Mouse (Mus musculus) brown adipose tissue, adult 24 weeks (tissue): ENCODE data around the gene Nkx2-3. TPM values are rescaled to one million over a fixed set of nuclear protein-coding genes. Genes with fewer than 3 reads are reported as not detected.

ENCODE experiments used
- polyA plus RNA-seq: library from polyadenylated mRNA; stranded (reverse); fragments of >200 nt; gene quantifications from 2 replicates; pipeline ENCODE4 v1.2.4, GENCODE M21; 2012; ENCODE audit not compliant: missing spikeins, insufficient read depth, insufficient read length

The Nkx2-3 gene
- polyA plus RNA-seq, 1 experiment = not detected

Other genes with a start within 250 kb of the Nkx2-3 start
- not detected in 2 replicates for gene Hpse2, start 224.0 kb upstream of the Nkx2-3 start, polyA plus RNA-seq
- gene Cnnm1, start 171.9 kb upstream of the Nkx2-3 start, polyA plus RNA-seq = not detected in 2 replicates
- gene Got1, start 87.7 kb upstream of the Nkx2-3 start, polyA plus RNA-seq = 21.7 and 26.5 TPM in 2 replicates
- gene Slc25a28, start 62.6 kb downstream of the Nkx2-3 start, polyA plus RNA-seq = 33.1 and 35.6 TPM in 2 replicates
- gene Entpd7, start 77.3 kb downstream of the Nkx2-3 start, polyA plus RNA-seq = 1.7 and 2.0 TPM in 2 replicates
- gene Cutc, start 140.7 kb downstream of the Nkx2-3 start, polyA plus RNA-seq = 19.4 and 22.1 TPM in 2 replicates
- 29.4 and 34.1 TPM in 2 replicates for gene Cox15, start 140.7 kb downstream of the Nkx2-3 start, polyA plus RNA-seq
- gene Abcc2, start 169.9 kb downstream of the Nkx2-3 start, polyA plus RNA-seq = 1.1 TPM in 1 of 2 replicates, not detected in the other